Mouse (Mus musculus): ENCODE results near the gene Hspbp1. TPM values are rescaled to one million over a fixed set of nuclear protein-coding genes. Genes with fewer than 3 reads are reported as not detected.

Gene Hspbp1
- polyA plus RNA-seq (2017; shearing (Covaris generic)): 79.2 TPM

DNA sequence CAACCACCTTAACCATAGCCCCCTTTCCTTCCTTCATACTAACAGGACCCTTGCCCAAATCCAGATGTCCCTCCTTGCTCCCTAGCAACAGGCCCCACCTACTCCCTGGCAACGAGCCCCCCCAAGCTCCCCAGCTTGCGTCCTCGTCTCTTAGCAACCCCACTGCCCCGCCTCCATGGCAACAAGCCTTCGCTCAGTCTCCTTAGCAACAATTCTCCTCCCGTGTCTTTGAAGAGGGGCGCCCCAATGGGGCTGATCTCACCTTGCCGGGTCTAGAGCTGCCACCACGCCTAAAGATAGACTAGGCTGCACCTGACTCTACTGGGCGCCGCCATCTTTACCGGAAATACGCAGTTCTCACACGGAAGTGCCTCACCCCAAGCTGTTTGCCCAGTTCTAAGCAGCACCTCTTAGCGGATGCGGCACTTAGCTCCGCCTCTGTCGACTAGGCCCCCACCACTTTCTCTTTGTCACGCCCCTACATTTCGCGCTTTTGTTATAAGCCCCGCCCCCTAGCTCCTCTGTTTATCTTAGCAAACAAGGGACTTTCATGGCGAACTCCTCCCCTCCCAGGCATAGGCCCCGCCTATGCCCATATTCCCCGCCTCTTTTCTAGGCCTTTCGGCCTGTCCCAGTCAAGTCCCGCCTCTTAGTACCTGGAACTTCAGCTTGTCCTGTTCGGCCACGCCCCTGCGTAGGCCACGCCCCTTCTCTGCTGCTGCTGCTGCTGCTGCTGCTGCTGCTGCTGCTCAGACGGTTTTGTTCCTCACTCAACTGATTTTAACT, at the start of gene Hspbp1:
Gene Hspbp1, minus strand, starts transcription at position 437 of the 786 bp plus-strand sequence.

DNA sequence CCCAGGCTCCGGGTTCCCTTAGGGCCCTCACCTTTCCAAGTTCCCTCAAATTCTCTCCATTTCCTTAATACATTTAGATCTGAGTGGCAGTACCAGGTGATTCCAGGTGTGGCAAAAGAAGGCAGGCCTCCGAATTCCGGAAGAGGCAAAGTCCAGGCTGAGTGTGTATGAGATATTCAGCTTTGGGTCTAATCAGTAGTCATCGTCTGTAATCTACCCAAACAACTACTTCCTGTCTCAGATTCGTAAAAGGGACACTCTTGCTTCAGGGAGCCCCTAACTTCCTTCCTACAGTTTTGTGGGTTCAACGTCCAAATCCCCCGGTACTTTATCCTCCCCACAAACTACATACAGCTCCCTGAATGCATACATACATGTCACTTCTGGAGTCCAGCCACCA, 40.3 kb upstream of the Hspbp1 start, which contains the start of gene Tmem150b:
Gene Tmem150b, minus strand, starts transcription at position 81 of the 400 bp plus-strand sequence.

DNA sequence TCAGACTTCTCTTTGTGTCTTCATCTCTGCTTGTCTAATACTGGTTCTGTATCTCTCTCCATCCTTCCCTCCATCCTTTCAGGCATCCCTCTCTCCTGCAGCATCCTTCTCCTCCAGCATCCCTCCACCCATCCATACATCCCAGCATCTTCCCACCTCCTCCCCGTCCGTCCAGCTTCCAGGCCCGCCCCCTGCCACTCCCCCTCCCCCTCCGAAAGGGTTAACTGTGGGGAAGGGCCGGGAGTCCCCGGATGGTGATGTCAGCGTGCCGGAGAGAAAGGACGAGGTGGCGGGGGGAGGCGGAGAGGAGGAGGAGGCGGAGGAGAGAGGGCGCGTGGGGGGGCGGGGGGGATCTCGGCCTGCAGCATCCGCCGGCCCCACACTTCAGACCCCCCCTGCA, 5.5 kb upstream of the Hspbp1 start, which contains the start of gene Brsk1:
Gene Brsk1, plus strand, starts transcription at position 218 of the 400 bp plus-strand sequence.

DNA sequence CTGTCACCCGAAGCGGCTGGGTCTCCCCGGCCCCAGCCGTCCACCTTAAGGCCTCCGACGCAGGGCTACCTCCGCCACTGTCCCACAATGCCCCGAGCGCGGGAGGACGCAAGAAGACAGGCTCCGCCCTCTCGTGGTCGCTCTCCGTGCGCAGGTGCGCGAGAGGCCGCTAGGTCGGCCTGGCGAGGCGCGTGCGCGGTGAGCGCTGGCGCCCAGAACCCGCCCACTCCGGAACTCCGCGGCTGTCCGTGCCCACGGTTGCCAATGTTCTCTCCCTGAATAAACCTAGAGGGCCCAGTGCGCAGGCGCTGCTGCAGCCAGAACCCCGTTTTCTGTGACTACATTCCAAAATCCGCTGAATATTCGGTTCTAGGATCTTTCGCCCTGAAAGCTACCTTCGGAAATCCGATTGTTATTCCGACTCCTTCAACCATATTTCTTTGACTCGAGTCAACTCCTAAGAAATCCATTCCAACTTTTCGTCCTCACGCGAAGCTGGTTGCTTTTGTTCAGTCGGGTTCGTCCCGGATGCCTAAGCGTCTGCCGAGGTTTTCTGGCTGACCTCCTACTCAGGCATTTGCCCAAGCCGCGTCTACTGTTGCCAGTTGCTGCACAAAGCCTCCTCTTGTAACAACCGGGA, 25.8 kb downstream of the Hspbp1 start, which contains the start of gene Ppp6r1:
Gene Ppp6r1, minus strand, starts transcription at position 108 of the 640 bp plus-strand sequence.

DNA sequence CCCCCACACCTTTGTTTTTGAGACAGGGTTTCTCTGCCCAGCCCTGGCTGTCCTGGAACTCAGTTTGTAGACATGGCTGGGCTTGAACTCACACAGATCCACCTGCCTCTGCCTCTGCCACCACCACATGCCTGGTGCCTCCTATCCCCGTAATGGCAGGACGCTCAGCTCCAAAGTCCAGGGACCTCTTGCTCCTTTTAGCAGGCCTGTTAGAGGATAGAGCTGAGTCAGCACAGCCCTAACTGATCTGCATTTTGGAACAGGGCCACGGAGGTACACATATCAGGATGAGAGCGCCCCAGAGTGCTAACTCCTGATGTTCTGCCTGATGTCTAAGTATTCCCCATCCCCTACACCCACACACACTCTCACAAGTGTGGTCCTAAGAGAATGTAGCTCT, 53.8 kb downstream of the Hspbp1 start, which contains the start of gene Tmem86b:
Gene Tmem86b, minus strand, starts transcription at position 392 of the 400 bp plus-strand sequence.

Other genes with a start within 250 kb of the Hspbp1 start
- 5.8 TPM for gene Rdh13, start 239.4 kb downstream of the Hspbp1 start, polyA plus RNA-seq (2017; shearing (Covaris generic))
- 22.3 TPM for gene Eps8l1, start 224.4 kb downstream of the Hspbp1 start, polyA plus RNA-seq (2017; shearing (Covaris generic))
- 24.9 TPM for gene Ppp1r12c, start 183.4 kb downstream of the Hspbp1 start, polyA plus RNA-seq (2017; shearing (Covaris generic))
- 5.5 TPM for gene Tnnt1, start 168.7 kb downstream of the Hspbp1 start, polyA plus RNA-seq (2017; shearing (Covaris generic))
- 2.8 TPM for gene Tnni3, start 160.8 kb downstream of the Hspbp1 start, polyA plus RNA-seq (2017; shearing (Covaris generic))
- 1.7 TPM for gene Dnaaf3, start 152.6 kb downstream of the Hspbp1 start, polyA plus RNA-seq (2017; shearing (Covaris generic))
- gene Syt5, start 137.5 kb downstream of the Hspbp1 start, polyA plus RNA-seq (2017; shearing (Covaris generic)): 0.55 TPM
- gene Ptprh, start 81.0 kb downstream of the Hspbp1 start, polyA plus RNA-seq (2017; shearing (Covaris generic)): not detected
- gene Tmem86b, start 53.6 kb downstream of the Hspbp1 start, polyA plus RNA-seq (2017; shearing (Covaris generic)): 4.2 TPM
- gene Ppp6r1, start 26.0 kb downstream of the Hspbp1 start, polyA plus RNA-seq (2017; shearing (Covaris generic)): 33.7 TPM
- gene Brsk1, start 5.5 kb upstream of the Hspbp1 start, polyA plus RNA-seq (2017; shearing (Covaris generic)): 0.59 TPM
- 0.13 TPM for gene Tmem150b, start 40.2 kb upstream of the Hspbp1 start, polyA plus RNA-seq (2017; shearing (Covaris generic))
- gene Kmt5c, start 55.0 kb upstream of the Hspbp1 start, polyA plus RNA-seq (2017; shearing (Covaris generic)): 52.5 TPM
- 3.0 TPM for gene Cox6b2, start 68.0 kb upstream of the Hspbp1 start, polyA plus RNA-seq (2017; shearing (Covaris generic))
- not detected for gene Fam71e2, start 86.2 kb upstream of the Hspbp1 start, polyA plus RNA-seq (2017; shearing (Covaris generic))
- gene Il11, start 97.8 kb upstream of the Hspbp1 start, polyA plus RNA-seq (2017; shearing (Covaris generic)): not detected
- gene Tmem190, start 97.9 kb upstream of the Hspbp1 start, polyA plus RNA-seq (2017; shearing (Covaris generic)): not detected
- gene Tmem238, start 104.6 kb upstream of the Hspbp1 start, polyA plus RNA-seq (2017; shearing (Covaris generic)): 0.45 TPM
- gene Rpl28, start 107.8 kb upstream of the Hspbp1 start, polyA plus RNA-seq (2017; shearing (Covaris generic)): 275 TPM
- gene Ube2s, start 127.5 kb upstream of the Hspbp1 start, polyA plus RNA-seq (2017; shearing (Covaris generic)): 111 TPM
- not detected for gene Shisa7, start 159.6 kb upstream of the Hspbp1 start, polyA plus RNA-seq (2017; shearing (Covaris generic))
- 46.1 TPM for gene Isoc2b, start 185.2 kb upstream of the Hspbp1 start, polyA plus RNA-seq (2017; shearing (Covaris generic))
- 0.68 TPM for gene Isoc2a, start 192.1 kb upstream of the Hspbp1 start, polyA plus RNA-seq (2017; shearing (Covaris generic))
- gene Gm36210, start 221.4 kb upstream of the Hspbp1 start, polyA plus RNA-seq (2017; shearing (Covaris generic)): not detected
- gene Zfp628, start 230.1 kb upstream of the Hspbp1 start, polyA plus RNA-seq (2017; shearing (Covaris generic)): 0.94 TPM
- gene Nat14, start 237.0 kb upstream of the Hspbp1 start, polyA plus RNA-seq (2017; shearing (Covaris generic)): 1.9 TPM
- gene Ssc5d, start 240.7 kb upstream of the Hspbp1 start, polyA plus RNA-seq (2017; shearing (Covaris generic)): not detected